ENCODE assay signal across 15 mouse cellular contexts in genomic region chr9:43851154-43851553, GRCm38 (mm10).
"Had no signal": no experiment of that assay in that cellular context is flagged by ENCODE, and none has a peak within 500 bp of the region (broad histone marks: within the 10 kb centered on the region; RNA-seq: fewer than 3 reads in every experiment).

No protein-coding gene starts in this region.

- H3K4me1 ChIP-seq: lung, embryonic 15.5 days; megakaryocyte, embryonic 14.5 days; midbrain, embryonic 13.5 days; midbrain, embryonic 15.5 days; stomach, embryonic 15.5 days had no signal

- DNase-seq: lung, adult 2 months; lung, postnatal 14 days; lung, postnatal 36 days; right cerebral cortex, postnatal 14 days; thymus, adult 2 months; thymus, postnatal 25 days; thymus, postnatal 4 days had no signal

- H3K4me3 ChIP-seq: lung, embryonic 15.5 days; megakaryocyte, embryonic 14.5 days; midbrain, embryonic 13.5 days; midbrain, embryonic 15.5 days; neural tube, embryonic 12.5 days; stomach, embryonic 15.5 days had no signal

- H3K9me3 ChIP-seq: lung, embryonic 15.5 days; megakaryocyte, embryonic 14.5 days; midbrain, embryonic 13.5 days; midbrain, embryonic 15.5 days; neural tube, embryonic 12.5 days; stomach, embryonic 15.5 days had no signal

- H3K27me3 ChIP-seq: midbrain, embryonic 13.5 days; stomach, embryonic 15.5 days had no signal

- H3K27ac ChIP-seq: lung, embryonic 15.5 days; macrophage; midbrain, embryonic 13.5 days; midbrain, embryonic 15.5 days; neural tube, embryonic 12.5 days; stomach, embryonic 15.5 days; stomach, postnatal 0 days had no signal

- H3K9ac ChIP-seq: lung, embryonic 15.5 days; midbrain, embryonic 13.5 days; midbrain, embryonic 15.5 days; neural tube, embryonic 12.5 days; stomach, embryonic 15.5 days had no signal

- H3K36me3 ChIP-seq: lung, embryonic 15.5 days; midbrain, embryonic 13.5 days; midbrain, embryonic 15.5 days; neural tube, embryonic 12.5 days; stomach, embryonic 15.5 days had no signal
